Mouse (Mus musculus): ENCODE data around the gene Bicd1. TPM values are rescaled to one million over a fixed set of nuclear protein-coding genes. Genes with fewer than 3 reads are reported as not detected.
"Not testable (repeated sequence)": the region's sequence is repeated elsewhere in the genome, so short reads cannot be mapped to it uniquely, and the experiment has no call there.

Bicd1 gene
- polyA plus RNA-seq (2015; fragmentation: Nextera tagmentation; extraction: Ambion mirVana) = 1.5 and 1.9 TPM in 2 replicates

DNA sequence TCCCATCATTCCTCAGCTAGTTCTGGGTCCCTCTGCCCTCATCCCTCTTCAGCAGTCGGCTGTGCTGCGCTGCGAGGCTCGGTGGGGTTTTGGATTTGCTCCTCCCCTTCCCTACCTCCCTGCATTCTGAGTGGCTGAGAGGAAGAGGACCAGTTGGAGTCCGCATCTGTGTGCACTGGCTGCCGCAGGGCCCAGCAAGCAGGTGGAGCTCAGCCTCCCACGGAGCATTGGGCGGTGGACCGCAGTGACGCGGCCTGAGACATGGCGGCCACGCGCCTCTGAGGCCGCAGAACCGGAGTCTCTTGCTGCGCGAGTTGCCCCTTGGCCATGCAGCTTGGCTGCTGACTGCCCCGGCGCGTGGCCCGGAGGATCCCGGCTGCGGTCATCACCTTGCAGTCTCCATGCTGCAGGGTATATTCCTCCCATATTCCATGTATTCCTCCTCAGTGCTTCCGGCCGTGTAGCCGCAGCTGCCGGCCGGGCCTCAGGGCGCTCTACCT lies at the start of gene Bicd1:
TSS of gene Bicd1 (plus strand) at position 54 of the 500 bp plus-strand sequence.
- DNase-seq (ENCODE audit: low spot score) = peak; percentile 23

GRCm38 (mm10) chr6:149362533-149362932 lies 46.2 kb upstream of the Bicd1 start:
- not testable (repeated sequence) for DNase-seq (ENCODE audit: low spot score)

GRCm38 (mm10) chr6:149365975-149366374 lies 42.7 kb upstream of the Bicd1 start:
- not testable (repeated sequence) for DNase-seq (ENCODE audit: low spot score)

DNA sequence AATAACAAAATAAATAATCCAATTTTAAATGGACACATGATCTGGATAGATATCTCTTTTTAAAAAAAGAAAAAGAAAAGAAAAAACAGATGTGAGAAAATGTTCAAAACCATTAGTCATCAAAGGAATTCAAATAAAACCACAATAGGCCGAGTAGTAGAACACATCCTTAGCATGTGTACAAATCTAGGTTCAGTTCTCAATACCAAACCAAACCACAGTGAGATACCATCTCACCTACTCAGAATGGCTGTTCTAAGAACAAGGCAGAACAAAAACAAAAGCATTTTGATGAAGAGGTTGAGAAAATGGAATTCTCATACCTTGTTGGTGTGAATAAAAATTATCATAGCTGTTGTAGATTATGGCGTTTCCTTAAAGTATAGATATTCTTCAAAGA lies 42.3 kb upstream of the Bicd1 start:
- no peak for DNase-seq (ENCODE audit: low spot score)

DNA sequence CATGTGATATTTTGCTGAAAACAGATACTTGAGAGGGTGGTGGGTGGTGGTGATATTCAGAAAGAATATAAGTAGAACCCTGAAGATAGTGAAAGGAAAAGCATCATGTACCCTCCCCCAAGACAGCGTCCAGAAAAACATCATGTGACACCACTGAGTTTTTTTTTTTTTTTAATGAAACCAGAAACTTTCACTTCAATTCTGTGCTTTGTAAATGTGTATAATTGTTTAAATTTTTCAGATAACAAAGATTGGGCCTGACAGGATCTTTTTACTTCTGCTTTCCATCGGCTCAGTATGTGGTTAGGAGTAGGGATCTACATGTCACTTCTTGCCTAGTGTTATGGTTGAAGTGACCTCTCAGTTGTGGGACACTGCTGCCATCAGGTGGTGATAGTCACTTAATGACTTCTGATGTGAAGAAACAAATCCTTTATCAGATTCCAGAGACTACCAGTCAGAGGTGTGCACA lies 33.7 kb upstream of the Bicd1 start:
- DNase-seq (ENCODE audit: low spot score) = peak; percentile 78

GRCm38 (mm10) chr6:149383531-149383930 lies 25.2 kb upstream of the Bicd1 start:
- no peak for DNase-seq (ENCODE audit: low spot score)

GRCm38 (mm10) chr6:149386389-149386788 lies 22.3 kb upstream of the Bicd1 start:
- no peak for DNase-seq (ENCODE audit: low spot score)

- not testable (repeated sequence) for DNase-seq (ENCODE audit: low spot score)
Measured at GRCm38 (mm10) chr6:149389626-149390025, 19.1 kb upstream of the Bicd1 start.

- DNase-seq (ENCODE audit: low spot score) = no peak
Measured at GRCm38 (mm10) chr6:149399396-149399795, 9.3 kb upstream of the Bicd1 start.

DNA sequence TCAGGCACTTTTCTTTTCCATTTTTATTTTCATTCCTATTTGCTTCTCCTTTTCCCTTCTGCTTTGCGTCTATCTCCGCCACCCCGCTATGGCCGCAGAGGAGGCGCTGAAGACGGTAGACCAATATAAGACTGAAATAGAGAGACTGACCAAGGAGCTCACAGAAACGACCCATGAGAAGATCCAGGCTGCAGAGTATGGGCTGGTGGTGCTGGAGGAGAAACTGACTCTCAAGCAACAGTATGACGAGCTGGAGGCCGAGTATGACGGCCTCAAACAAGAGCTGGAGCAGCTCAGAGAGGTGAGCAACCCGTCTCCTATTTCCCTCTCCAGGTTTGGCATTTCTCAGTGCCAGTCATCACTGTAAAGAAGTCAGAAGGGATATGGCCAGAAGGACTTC lies 655 bp downstream of the Bicd1 start:
- no peak for DNase-seq (ENCODE audit: low spot score)

- DNase-seq (ENCODE audit: low spot score) = no peak
Measured at GRCm38 (mm10) chr6:149409845-149410244, 1.2 kb downstream of the Bicd1 start.

- no peak for DNase-seq (ENCODE audit: low spot score)
Measured at GRCm38 (mm10) chr6:149413256-149413655, 4.6 kb downstream of the Bicd1 start.

DNA sequence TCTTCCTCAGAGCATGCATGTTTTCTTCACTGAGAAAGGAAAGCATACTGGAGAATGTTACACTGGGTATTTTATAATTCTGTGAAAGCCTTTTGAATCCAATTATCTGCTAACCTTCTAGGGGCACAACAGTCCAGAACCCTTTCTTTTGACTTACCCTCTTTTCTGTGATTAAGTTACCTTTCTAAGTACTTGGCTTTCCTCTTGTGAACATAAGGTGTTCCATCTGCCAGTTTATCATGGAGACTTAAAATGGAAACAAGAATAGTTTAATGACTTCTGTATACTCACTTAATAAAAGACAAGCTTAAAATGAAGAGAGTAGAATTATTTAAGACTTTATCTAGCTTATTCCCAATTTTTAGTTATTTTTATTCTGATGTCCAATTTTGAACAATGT lies 16.1 kb downstream of the Bicd1 start:
- DNase-seq (ENCODE audit: low spot score) = no peak

DNA sequence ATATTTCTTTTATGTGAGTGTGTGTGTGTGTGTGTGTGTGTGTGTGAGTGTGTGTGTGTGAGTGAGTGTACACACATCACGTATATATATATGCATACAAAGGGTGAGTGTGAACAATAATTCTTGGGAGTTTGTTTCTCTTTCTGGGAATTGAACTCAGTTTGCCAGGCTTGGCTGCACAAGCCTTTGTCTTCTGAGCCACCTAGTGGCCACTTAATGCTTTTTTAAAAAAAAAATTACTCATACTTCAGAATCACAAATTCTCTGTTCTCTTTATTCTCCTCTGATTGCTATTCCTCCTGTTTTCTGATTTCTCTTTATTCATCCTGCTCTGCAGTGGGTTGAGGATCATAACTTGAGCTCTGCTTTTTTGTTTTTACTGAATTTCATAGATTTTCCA lies 30.5 kb downstream of the Bicd1 start:
- no peak for DNase-seq (ENCODE audit: low spot score)

- DNase-seq (ENCODE audit: low spot score) = no peak
Measured at GRCm38 (mm10) chr6:149442884-149443283, 34.2 kb downstream of the Bicd1 start.

GRCm38 (mm10) chr6:149445854-149446253 lies 37.2 kb downstream of the Bicd1 start:
- DNase-seq (ENCODE audit: low spot score) = no peak

DNA sequence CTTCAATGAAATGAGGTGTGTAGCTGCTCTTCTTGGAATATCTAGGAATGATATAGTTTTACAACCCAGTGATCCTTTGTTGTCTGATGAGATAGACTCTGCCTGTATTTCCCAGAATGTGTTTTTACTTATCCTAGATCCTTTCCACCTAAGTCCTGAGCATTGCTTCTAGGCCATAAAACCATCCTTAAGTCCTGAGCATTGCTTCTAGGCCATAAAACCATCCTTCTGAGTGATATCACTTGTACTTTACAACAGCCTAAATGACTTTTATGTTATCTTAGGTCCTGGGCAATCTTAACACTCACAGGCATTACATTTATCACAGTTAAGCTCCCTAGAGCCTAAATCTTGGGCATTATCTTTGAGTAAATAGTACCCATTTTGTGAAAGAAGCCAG lies 48.6 kb downstream of the Bicd1 start:
- no peak for DNase-seq (ENCODE audit: low spot score)

DNA sequence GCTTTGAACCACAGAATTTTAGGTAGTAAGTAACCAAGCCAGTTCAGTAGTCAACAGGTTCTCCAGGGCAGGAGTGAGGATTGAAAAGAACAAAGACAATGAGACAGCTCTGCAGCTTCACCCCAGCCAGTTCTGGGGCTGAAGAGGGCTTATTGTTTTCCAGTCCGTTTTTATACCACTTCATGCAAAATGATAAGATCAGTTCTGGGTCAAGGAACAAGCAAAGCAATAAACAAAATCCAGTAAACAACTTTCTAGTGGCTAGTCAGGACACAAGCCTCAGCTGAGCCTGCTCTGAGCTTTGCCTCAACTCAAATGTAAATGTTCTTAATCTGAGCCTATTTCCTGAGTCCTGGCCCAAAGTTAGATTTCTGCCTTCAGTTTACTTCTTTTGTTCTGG lies 52.3 kb downstream of the Bicd1 start:
- no peak for DNase-seq (ENCODE audit: low spot score)

DNA sequence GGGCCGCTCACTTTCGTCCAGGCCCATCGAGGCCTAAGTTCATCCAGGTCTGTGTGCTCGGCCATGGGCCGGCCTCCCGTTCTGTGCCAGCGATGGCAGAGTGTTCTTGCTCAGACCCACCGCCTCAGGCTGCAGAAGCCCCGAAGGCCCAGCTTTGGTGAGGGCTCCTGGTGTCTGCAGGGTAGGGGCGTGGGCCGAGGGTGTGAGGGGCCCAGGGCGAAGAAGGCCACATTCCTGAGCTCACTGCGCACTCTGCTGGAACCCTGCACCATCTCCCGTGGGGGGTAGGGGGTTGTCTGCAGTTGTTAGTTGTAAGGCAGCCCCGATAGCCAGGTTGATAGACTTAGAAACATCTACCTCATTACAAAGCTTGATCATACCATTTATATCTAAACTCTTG lies 62.8 kb downstream of the Bicd1 start:
- no peak for DNase-seq (ENCODE audit: low spot score)

GRCm38 (mm10) chr6:149472441-149472840 lies 63.8 kb downstream of the Bicd1 start:
- DNase-seq (ENCODE audit: low spot score) = not testable (repeated sequence)

DNA sequence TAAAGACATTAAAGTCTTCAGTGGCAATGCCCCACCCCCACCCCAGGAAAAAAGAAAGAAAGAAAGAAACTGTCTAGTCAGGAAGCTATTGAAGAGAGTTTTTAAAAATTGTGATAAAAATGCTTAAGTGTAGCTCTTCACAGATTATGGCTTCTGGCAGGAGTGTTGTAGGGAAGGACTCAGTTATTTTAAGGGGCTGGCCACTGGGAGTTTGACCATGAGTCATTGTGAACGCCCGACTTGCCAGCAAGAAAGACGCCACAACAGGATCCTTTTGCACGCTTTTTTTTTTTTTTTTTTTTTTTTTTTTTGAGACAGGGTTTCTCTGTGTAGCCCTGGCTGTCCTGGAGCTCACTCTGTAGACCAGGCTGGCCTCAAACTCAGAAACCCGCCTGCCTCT lies 73.2 kb downstream of the Bicd1 start:
- DNase-seq (ENCODE audit: low spot score) = not testable (repeated sequence)

- no peak for DNase-seq (ENCODE audit: low spot score)
Measured at GRCm38 (mm10) chr6:149494662-149495061, 86.0 kb downstream of the Bicd1 start.

- no peak for DNase-seq (ENCODE audit: low spot score)
Measured at GRCm38 (mm10) chr6:149495925-149496324, 87.2 kb downstream of the Bicd1 start.

All from thymus, postnatal 0 days (tissue).